Mouse (Mus musculus): Measurements from ENCODE around the gene Gm11627. TPM values are rescaled to one million over a fixed set of nuclear protein-coding genes. Genes with fewer than 3 reads are reported as not detected.
A peak's percentile ranks its signal among the peaks of the same experiment; 100 is the strongest.
"Not testable (repeated sequence)": the region's sequence is repeated elsewhere in the genome, so short reads cannot be mapped to it uniquely, and the experiment has no call there.

The Gm11627 gene
- polyA plus RNA-seq, 1 experiment from 2014 or later: 9.8 TPM

- ATAC-seq: 0 out of 2 replicates have a peak, but pooled peaks have one; percentile 6
- DNase-seq (ENCODE audit: low spot score): no peak
- no peaks in the 10 kb centered on the region for H3K36me3 ChIP-seq (ENCODE audit: control insufficient read depth, insufficient read depth, low read length)
- H3K9ac ChIP-seq (ENCODE audit: low read length): no peak overlapping the region
- peak overlapping the region; percentile 47 for H3K4me2 ChIP-seq (ENCODE audit: low read length)
- no peak overlapping the region for H3K27ac ChIP-seq (ENCODE audit: low read depth, low read length)
- H3K9me3 ChIP-seq (replicated peaks; ENCODE audit: control insufficient read depth, low read length): no peaks in the 10 kb centered on the region
- H3K4me1 ChIP-seq (ENCODE audit: control insufficient read depth, insufficient read depth, low read length): peaks cover 15% of the 10 kb centered on the region
- no peaks in the 10 kb centered on the region for H3K27me3 ChIP-seq (replicated peaks; ENCODE audit: control insufficient read depth, insufficient read depth, low read length)
- WGBS: 17% methylated on average over 3 of the region's 3 CpGs
- H3K4me3 ChIP-seq (ENCODE audit: low read depth, low read length): peak overlapping the region; percentile 87; the same call in 1 of the 2 replicates
Observed at GRCm38 (mm10) chr11:102556716-102557074, 22.6 kb downstream of the Gm11627 start.

DNA sequence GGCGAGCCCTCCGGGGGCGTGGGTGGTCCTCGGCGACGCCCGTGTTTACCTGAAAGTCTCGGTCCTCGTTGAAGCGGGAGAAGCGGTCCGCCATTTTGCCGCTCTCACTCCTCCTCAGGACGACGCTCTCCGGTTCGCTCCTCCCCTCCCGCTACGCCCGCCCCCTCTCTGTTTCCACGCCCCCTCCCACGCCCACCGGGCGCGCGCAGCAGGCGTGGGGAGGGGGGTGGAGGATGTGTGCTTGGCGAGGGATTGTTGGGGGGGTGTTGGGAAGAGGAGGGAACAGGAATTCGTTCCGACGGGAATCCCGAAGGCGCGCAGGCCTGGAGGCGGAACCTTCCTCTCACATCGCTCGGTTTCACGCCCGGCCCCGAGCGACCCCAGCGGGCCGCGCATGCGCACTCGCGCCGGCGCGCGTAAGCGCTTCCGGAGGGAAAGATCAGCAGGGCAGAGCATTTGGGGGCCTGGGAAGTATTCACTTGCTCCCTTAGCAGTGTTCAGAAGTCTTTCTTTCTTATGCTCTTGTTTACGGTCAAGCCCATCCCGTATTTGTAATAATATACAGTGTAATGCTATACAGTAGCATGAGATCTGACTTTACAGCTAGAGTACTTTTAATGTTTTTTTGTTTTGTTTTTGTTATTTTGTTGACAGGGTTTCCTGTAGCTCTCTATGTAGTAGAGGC is 23.1 kb downstream of the Gm11627 start, which contains the start of gene Gpatch8:
Gpatch8 (minus strand) TSS at position 362 of the 685 bp plus-strand sequence.
- Histone ChIP-seq H3K27ac (ENCODE audit: low read depth, low read length) (peak within 1 kb of the TSS; percentile 90), H3K27me3 (replicated peaks; ENCODE audit: control insufficient read depth, insufficient read depth, low read length) (no peaks in the 10 kb centered on the region), H3K4me3 (ENCODE audit: low read depth, low read length) (peak within 1 kb of the TSS; percentile 87), H3K9ac (ENCODE audit: low read length) (peak within 1 kb of the TSS; percentile 93), H3K9me3 (replicated peaks; ENCODE audit: control insufficient read depth, low read length) (no peaks in the 10 kb centered on the region), H3K4me1 (ENCODE audit: control insufficient read depth, insufficient read depth, low read length) (peaks cover 16% of the 10 kb centered on the region), H3K36me3 (ENCODE audit: control insufficient read depth, insufficient read depth, low read length) (no peaks in the 10 kb centered on the region), H3K4me2 (ENCODE audit: low read length) (peak within 1 kb of the TSS; percentile 80)
- WGBS: under 1% methylated on average over 36 of the region's 55 CpGs
- ATAC-seq (peak; percentile 96), DNase-seq (ENCODE audit: low spot score) (peak; percentile 99)

GRCm38 (mm10) chr11:102555400-102556030 is 23.7 kb downstream of the Gm11627 start:
- Histone ChIP-seq H3K27me3 (replicated peaks; ENCODE audit: control insufficient read depth, insufficient read depth, low read length) (no peaks in the 10 kb centered on the region), H3K4me2 (ENCODE audit: low read length) (peak overlapping the region; percentile 80), H3K4me3 (ENCODE audit: low read depth, low read length) (peak overlapping the region; percentile 87), H3K9me3 (replicated peaks; ENCODE audit: control insufficient read depth, low read length) (no peaks in the 10 kb centered on the region), H3K27ac (ENCODE audit: low read depth, low read length) (peak overlapping the region; percentile 90), H3K4me1 (ENCODE audit: control insufficient read depth, insufficient read depth, low read length) (peaks cover 16% of the 10 kb centered on the region), H3K36me3 (ENCODE audit: control insufficient read depth, insufficient read depth, low read length) (no peaks in the 10 kb centered on the region), H3K9ac (ENCODE audit: low read length) (peak overlapping the region; percentile 93)
- ATAC-seq (peak; percentile 68), DNase-seq (ENCODE audit: low spot score) (no peak)
- WGBS: under 1% methylated on average over 38 of the region's 39 CpGs

GRCm38 (mm10) chr11:102552051-102552450 is 27.2 kb downstream of the Gm11627 start:
- no peak overlapping the region for H3K4me2 ChIP-seq (ENCODE audit: low read length)
- 94% methylated on average over 3 of the region's 3 CpGs for WGBS

DNA sequence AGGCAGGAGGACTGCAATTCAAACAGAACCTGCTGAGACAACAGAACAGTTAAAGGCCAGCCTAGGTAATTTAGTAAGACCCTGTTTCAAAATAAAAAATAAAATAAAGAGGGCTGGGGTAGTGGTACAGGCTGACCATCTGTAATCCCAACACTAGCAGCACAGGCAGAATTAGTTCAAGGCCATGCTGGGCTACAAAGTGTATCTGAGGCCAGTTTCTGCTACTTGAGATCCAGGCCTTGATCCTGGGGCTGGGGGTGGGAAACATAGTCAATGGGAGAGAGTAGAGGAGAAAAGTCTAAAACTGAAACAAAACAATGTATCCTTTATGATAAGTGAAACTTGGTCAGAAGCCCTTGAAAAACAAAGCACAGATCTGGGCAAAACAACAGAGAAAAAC is 28.1 kb downstream of the Gm11627 start:
- Histone ChIP-seq H3K4me1 (ENCODE audit: control insufficient read depth, insufficient read depth, low read length) (peaks cover 16% of the 10 kb centered on the region), H3K9ac (ENCODE audit: low read length) (no peak overlapping the region), H3K27ac (ENCODE audit: low read depth, low read length) (no peak overlapping the region), H3K36me3 (ENCODE audit: control insufficient read depth, insufficient read depth, low read length) (no peaks in the 10 kb centered on the region), H3K27me3 (replicated peaks; ENCODE audit: control insufficient read depth, insufficient read depth, low read length) (no peaks in the 10 kb centered on the region), H3K4me3 (ENCODE audit: low read depth, low read length) (no peak overlapping the region), H3K9me3 (replicated peaks; ENCODE audit: control insufficient read depth, low read length) (no peaks in the 10 kb centered on the region), H3K4me2 (ENCODE audit: low read length) (no peak overlapping the region)
- ATAC-seq (no peak), DNase-seq (ENCODE audit: low spot score) (no peak)

More at GRCm38 (mm10) chr11:102552051-102552450, 27.2 kb downstream of the Gm11627 start:
- no peaks in the 10 kb centered on the region for H3K27me3 ChIP-seq (replicated peaks; ENCODE audit: control insufficient read depth, insufficient read depth, low read length)
- no peak overlapping the region for H3K4me3 ChIP-seq (ENCODE audit: low read depth, low read length)
- H3K9ac ChIP-seq (ENCODE audit: low read length): no peak overlapping the region
- H3K36me3 ChIP-seq (ENCODE audit: control insufficient read depth, insufficient read depth, low read length): no peaks in the 10 kb centered on the region
- no peak overlapping the region for H3K27ac ChIP-seq (ENCODE audit: low read depth, low read length)
- DNase-seq (ENCODE audit: low spot score) (no peak), ATAC-seq (no peak)
- no peaks in the 10 kb centered on the region for H3K9me3 ChIP-seq (replicated peaks; ENCODE audit: control insufficient read depth, low read length)
- H3K4me1 ChIP-seq (ENCODE audit: control insufficient read depth, insufficient read depth, low read length): peaks cover 16% of the 10 kb centered on the region

DNA sequence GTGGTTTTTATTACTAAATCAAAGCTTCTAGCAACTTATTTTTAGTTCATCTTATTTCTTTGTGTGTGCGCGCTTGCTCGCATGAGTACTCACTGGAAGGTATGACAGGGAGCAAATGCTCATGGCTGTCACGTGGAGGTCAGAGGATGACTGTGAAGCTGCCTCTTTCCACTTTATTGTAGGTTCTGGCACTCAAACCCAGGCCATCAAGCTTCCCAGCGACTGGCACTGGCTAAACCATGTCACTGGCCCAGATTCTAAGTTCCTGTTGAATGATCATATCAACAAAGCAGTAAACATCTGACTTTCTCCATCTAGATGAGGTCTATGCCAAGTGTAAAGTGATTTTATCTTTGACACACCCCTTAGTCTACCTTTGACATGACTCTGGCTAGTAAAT is 37.8 kb downstream of the Gm11627 start:
- Histone ChIP-seq H3K27me3 (replicated peaks; ENCODE audit: control insufficient read depth, insufficient read depth, low read length) (no peaks in the 10 kb centered on the region), H3K4me1 (ENCODE audit: control insufficient read depth, insufficient read depth, low read length) (no peaks in the 10 kb centered on the region), H3K36me3 (ENCODE audit: control insufficient read depth, insufficient read depth, low read length) (peaks cover 15% of the 10 kb centered on the region), H3K9me3 (replicated peaks; ENCODE audit: control insufficient read depth, low read length) (no peaks in the 10 kb centered on the region), H3K9ac (ENCODE audit: low read length) (no peak overlapping the region), H3K4me2 (ENCODE audit: low read length) (no peak overlapping the region), H3K4me3 (ENCODE audit: low read depth, low read length) (no peak overlapping the region), H3K27ac (ENCODE audit: low read depth, low read length) (no peak overlapping the region)
- WGBS: 94% methylated on average over 5 of the region's 5 CpGs
- no peak for DNase-seq (ENCODE audit: low spot score)
- no peak for ATAC-seq

DNA sequence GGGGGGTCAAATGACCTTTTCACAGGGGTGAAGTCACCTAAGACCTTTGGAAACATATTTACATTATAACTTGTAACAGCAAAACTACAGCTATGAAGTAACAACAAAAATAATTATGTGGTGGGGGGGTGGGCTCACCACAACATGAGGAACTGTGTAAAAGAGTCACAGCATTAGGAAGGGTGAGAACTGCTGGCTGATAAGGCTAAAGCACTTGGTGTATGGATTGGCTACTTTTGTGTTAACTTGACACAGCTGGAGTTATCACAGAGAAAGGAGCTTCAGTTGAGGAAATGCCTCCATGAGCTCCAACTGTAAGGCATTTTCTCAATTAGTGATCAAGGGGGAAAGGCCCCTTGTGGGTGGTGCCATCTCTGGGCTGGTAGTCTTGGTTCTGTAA is 39.0 kb downstream of the Gm11627 start:
- H3K27me3 ChIP-seq (replicated peaks; ENCODE audit: control insufficient read depth, insufficient read depth, low read length); H3K9ac ChIP-seq (ENCODE audit: low read length); ATAC-seq; H3K4me3 ChIP-seq (ENCODE audit: low read depth, low read length); H3K4me1 ChIP-seq (ENCODE audit: control insufficient read depth, insufficient read depth, low read length); DNase-seq (ENCODE audit: low spot score); H3K4me2 ChIP-seq (ENCODE audit: low read length); H3K27ac ChIP-seq (ENCODE audit: low read depth, low read length); H3K9me3 ChIP-seq (replicated peaks; ENCODE audit: control insufficient read depth, low read length): not testable (repeated sequence)
- peaks cover 18% of the 10 kb centered on the region for H3K36me3 ChIP-seq (ENCODE audit: control insufficient read depth, insufficient read depth, low read length)

DNA sequence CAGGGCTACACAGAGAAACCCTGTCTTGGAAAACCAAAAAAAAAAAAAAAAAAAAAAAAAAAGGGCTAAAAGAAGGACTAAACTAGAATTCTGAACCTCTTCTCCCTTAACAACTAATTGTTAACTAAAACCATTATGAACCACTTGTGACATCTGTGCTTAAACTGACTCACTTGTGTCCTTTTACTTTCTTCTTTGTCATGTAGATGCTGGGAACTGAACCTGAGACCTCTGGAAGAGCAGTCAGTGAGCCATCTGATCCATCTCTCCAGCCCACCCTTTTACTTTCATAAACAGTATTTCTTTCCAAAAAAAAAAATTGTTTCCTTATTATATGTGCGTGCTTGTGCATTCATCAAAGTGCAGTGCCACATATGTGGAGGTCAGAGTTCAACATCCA is 39.6 kb downstream of the Gm11627 start:
- WGBS: 74% methylated on average over 1 of the region's 1 CpGs
- Histone ChIP-seq H3K9ac (ENCODE audit: low read length) (no peak overlapping the region), H3K4me2 (ENCODE audit: low read length) (no peak overlapping the region), H3K9me3 (replicated peaks; ENCODE audit: control insufficient read depth, low read length) (no peaks in the 10 kb centered on the region), H3K27me3 (replicated peaks; ENCODE audit: control insufficient read depth, insufficient read depth, low read length) (no peaks in the 10 kb centered on the region), H3K36me3 (ENCODE audit: control insufficient read depth, insufficient read depth, low read length) (peaks cover 18% of the 10 kb centered on the region), H3K4me3 (ENCODE audit: low read depth, low read length) (no peak overlapping the region), H3K4me1 (ENCODE audit: control insufficient read depth, insufficient read depth, low read length) (no peaks in the 10 kb centered on the region), H3K27ac (ENCODE audit: low read depth, low read length) (no peak overlapping the region)
- ATAC-seq: no peak
- DNase-seq (ENCODE audit: low spot score): no peak

- DNase-seq (ENCODE audit: low spot score) (peak; percentile 31), ATAC-seq (no peak)
- H3K27ac ChIP-seq (ENCODE audit: low read depth, low read length): no peak overlapping the region
- no peak overlapping the region for H3K4me3 ChIP-seq (ENCODE audit: low read depth, low read length)
- H3K9ac ChIP-seq (ENCODE audit: low read length): no peak overlapping the region
- no peak overlapping the region for H3K4me2 ChIP-seq (ENCODE audit: low read length)
- WGBS: 31% methylated on average over 3 of the region's 3 CpGs
- H3K27me3 ChIP-seq (replicated peaks; ENCODE audit: control insufficient read depth, insufficient read depth, low read length): no peaks in the 10 kb centered on the region
- H3K36me3 ChIP-seq (ENCODE audit: control insufficient read depth, insufficient read depth, low read length): peaks cover 18% of the 10 kb centered on the region
- no peaks in the 10 kb centered on the region for H3K4me1 ChIP-seq (ENCODE audit: control insufficient read depth, insufficient read depth, low read length)
- H3K9me3 ChIP-seq (replicated peaks; ENCODE audit: control insufficient read depth, low read length): no peaks in the 10 kb centered on the region
Observed at GRCm38 (mm10) chr11:102536210-102536609, 43.1 kb downstream of the Gm11627 start.
